ENCODE assay signal across 26 mouse cellular contexts in genomic region chr4:64269846-64270245, GRCm38 (mm10).
DNase-seq lines count a peak whose midpoint lies in the region; ATAC-seq lines count a peak whose summit lies in the region.
"Had no signal": no experiment of that assay in that cellular context is flagged by ENCODE, and none has a peak within 500 bp of the region (broad histone marks: within the 10 kb centered on the region; RNA-seq: fewer than 3 reads in every experiment).

No protein-coding gene starts in this region.

- H3K36me3 ChIP-seq in limb, embryonic 15.5 days, result no peaks in the 10 kb centered on the region
- H3K36me3 ChIP-seq: embryonic facial prominence, embryonic 13.5 days; forebrain, embryonic 10.5 days; heart, embryonic 12.5 days; midbrain, embryonic 13.5 days; neural tube, embryonic 12.5 days had no signal

- peak overlapping the region; percentile 86 for H3K27ac ChIP-seq in limb, embryonic 15.5 days
- H3K27ac ChIP-seq: forebrain, embryonic 10.5 days; midbrain, embryonic 13.5 days; neural tube, embryonic 12.5 days had no signal

- no peaks in the 10 kb centered on the region for H3K27me3 ChIP-seq in limb, embryonic 15.5 days
- H3K27me3 ChIP-seq: CH12.LX; embryonic facial prominence, embryonic 13.5 days; heart, embryonic 12.5 days; midbrain, embryonic 13.5 days; neural tube, embryonic 12.5 days had no signal

- no peak for DNase-seq in frontal cortex, postnatal 14 days (ENCODE audit: low spot score in 2 of 2)
- DNase-seq in kidney, postnatal 14 days, result peak; percentile 11
- no peak for DNase-seq in kidney, adult 11 months
- peak; percentile 28 for DNase-seq in brain, adult 2 months (ENCODE audit: low read depth, low spot score)
- no peak for DNase-seq in right cerebral cortex, postnatal 10 days (ENCODE audit: low spot score in 2 of 2)
- no peak for DNase-seq in urinary bladder, adult 2 months (ENCODE audit: low spot score)
- DNase-seq: adrenal gland, postnatal 25 days; cerebellum, adult 18-20 months; cerebellum, postnatal 25 days; forebrain, postnatal 0 days; heart, adult 11 months; lung, adult 18-20 months; right cerebral cortex, adult 18-20 months; spleen, adult 18-20 months; thymus, postnatal 36 days had no signal

- 32% methylated on average over 5 of the region's 5 CpGs for WGBS in limb, embryonic 15.5 days

- no peak overlapping the region for H3K4me3 ChIP-seq in limb, embryonic 15.5 days
- H3K4me3 ChIP-seq: embryonic facial prominence, embryonic 13.5 days; forebrain, embryonic 10.5 days; heart, embryonic 12.5 days; midbrain, embryonic 13.5 days; neural tube, embryonic 12.5 days had no signal

- H3K9me3 ChIP-seq in limb, embryonic 15.5 days, result no peaks in the 10 kb centered on the region
- H3K9me3 ChIP-seq: embryonic facial prominence, embryonic 13.5 days; forebrain, embryonic 10.5 days; heart, embryonic 12.5 days; midbrain, embryonic 13.5 days; neural tube, embryonic 12.5 days had no signal

- no peak overlapping the region for H3K4me2 ChIP-seq in limb, embryonic 15.5 days
- H3K4me2 ChIP-seq: embryonic facial prominence, embryonic 13.5 days; heart, embryonic 12.5 days; liver, embryonic 11.5 days; midbrain, embryonic 13.5 days; neural tube, embryonic 12.5 days had no signal

- peaks cover 14% of the 10 kb centered on the region for H3K4me1 ChIP-seq in limb, embryonic 15.5 days
- H3K4me1 ChIP-seq: forebrain, embryonic 10.5 days; midbrain, embryonic 13.5 days; neural tube, embryonic 12.5 days had no signal

- ATAC-seq in frontal cortex, adult (ENCODE audit: low TSS enrichment), result peak; percentile 74
- no peak for ATAC-seq in limb, embryonic 15.5 days (ENCODE audit: insufficient number of reproducible peaks, low FRiP score, low TSS enrichment, low read depth)
- ATAC-seq: forebrain, postnatal 0 days; hindbrain, embryonic 16.5 days; intestine, embryonic 16.5 days; midbrain, embryonic 13.5 days had no signal

- no peak overlapping the region for H3K9ac ChIP-seq in limb, embryonic 15.5 days
- H3K9ac ChIP-seq: embryonic facial prominence, embryonic 13.5 days; forebrain, postnatal 0 days; heart, embryonic 12.5 days; midbrain, embryonic 13.5 days; neural tube, embryonic 12.5 days had no signal

Comparison
In these comparisons a context has a peak if more than half of its experiments do, and no peak if none do; other contexts are left out.
1. DNase-seq: peak in kidney, postnatal 14 days (single experiment) and brain, adult 2 months (single experiment); none in frontal cortex, postnatal 14 days (0 of 2), kidney, adult 11 months (single experiment), right cerebral cortex, postnatal 10 days (0 of 2) and urinary bladder, adult 2 months (single experiment).